Mouse (Mus musculus) kidney, adult 2 months (tissue): ENCODE results near the gene Spred2. TPM values are rescaled to one million over a fixed set of nuclear protein-coding genes. Genes with fewer than 3 reads are reported as not detected.
A peak's percentile ranks its signal among the peaks of the same experiment; 100 is the strongest.

ENCODE experiments used
- DNase-seq: peaks from one replicate; pipeline ENCODE4 v3.0.0; 2021
- H3K27ac ChIP-seq: fragments of 200-500 bp; 2 replicates; pipeline ENCODE4 v1.5.1; 2012; ENCODE audit warnings: low read depth, low read length, control low read depth, inconsistent platforms; ENCODE audit not compliant: insufficient read depth
- H3K27me3 ChIP-seq: fragments of 200-500 bp; replicated peaks from 2 replicates; pipeline ENCODE4 v1.6.1; 2012; ENCODE audit warnings: mild to moderate bottlenecking, moderate library complexity, low read length, inconsistent platforms; ENCODE audit not compliant: control insufficient read depth, insufficient read depth
- H3K36me3 ChIP-seq: fragments of 200-500 bp; 2 replicates; pipeline ENCODE4 v1.6.1; 2012; ENCODE audit warnings: mild to moderate bottlenecking, moderate library complexity, low read length, inconsistent platforms; ENCODE audit not compliant: control insufficient read depth, insufficient read depth
- H3K4me1 ChIP-seq: fragments of 200-500 bp; 2 replicates; pipeline ENCODE4 v1.6.1; 2011; ENCODE audit warnings: low read length; ENCODE audit not compliant: control insufficient read depth, insufficient read depth
- H3K4me3 ChIP-seq: fragments of 200-500 bp; 2 replicates; pipeline ENCODE4 v1.5.1; 2011; ENCODE audit warnings: mild to moderate bottlenecking, low read depth, low read length, control low read depth; ENCODE audit not compliant: insufficient read depth
- CTCF ChIP-seq: fragments of 200-500 bp; conservative IDR thresholded peaks from 2 replicates; pipeline ENCODE4 v1.5.1; 2011; ENCODE audit warnings: low read depth, mild to moderate bottlenecking, control low read depth, low read length, moderate library complexity, mixed read lengths; ENCODE audit not compliant: insufficient read depth, insufficient read length
- POLR2A ChIP-seq: fragments of 200-500 bp; IDR thresholded peaks from one replicate; pipeline ENCODE4 v1.6.1; 2011; ENCODE audit warnings: low read depth, low read length, control low read depth
- WGBS: fragments of 180-500 bp; shearing (Covaris S2); methylation state at CpG from one replicate; pipeline ENCODE4 v1.1.7; 2018; 5-methylcytosine and 5-hydroxymethylcytosine counted together
- polyA plus RNA-seq: library from polyadenylated mRNA; depleted of rRNA; stranded (reverse); fragments of >200 nt; gene quantifications from 2 replicates; pipeline ENCODE4 v1.2.3, GENCODE M21; 2012

The Spred2 gene
- polyA plus RNA-seq, 1 experiment: 21.2 TPM

- DNase-seq: no peak
- no peaks in the 10 kb centered on the region for H3K4me1 ChIP-seq
- no peaks in the 10 kb centered on the region for H3K27me3 ChIP-seq
- 65% methylated on average over 5 of the region's 5 CpGs for WGBS
- H3K27ac ChIP-seq: no peak overlapping the region
- H3K4me3 ChIP-seq: no peak overlapping the region
- TF ChIP-seq POLR2A (no peak), CTCF (no peak)
- H3K36me3 ChIP-seq: no peaks in the 10 kb centered on the region
Measured at GRCm38 (mm10) chr11:19899621-19900020, 24.6 kb upstream of the Spred2 start.

DNA sequence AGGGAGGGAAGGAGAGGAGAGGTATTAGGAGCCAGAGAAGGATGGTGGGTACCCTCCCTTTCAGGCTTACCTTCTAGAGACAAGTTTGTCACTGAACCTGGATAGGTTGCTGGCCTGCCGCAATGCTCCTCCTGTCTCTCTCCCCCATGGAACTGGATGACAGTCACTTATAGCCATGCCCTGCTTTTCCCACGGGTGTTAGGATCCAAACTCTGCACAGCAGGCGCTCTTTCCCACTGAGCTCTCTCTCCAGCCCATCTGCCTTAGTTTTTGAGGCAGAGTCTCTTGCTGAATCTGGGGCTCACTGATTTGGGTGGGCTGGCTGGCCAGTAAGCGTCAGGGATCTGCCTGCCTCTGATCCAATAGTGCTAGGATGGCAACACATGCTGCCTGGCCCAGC is 23.5 kb upstream of the Spred2 start:
- H3K36me3 ChIP-seq: no peaks in the 10 kb centered on the region
- WGBS: 83% methylated on average over 4 of the region's 4 CpGs
- no peak for TF ChIP-seq POLR2A
- no peak for TF ChIP-seq CTCF
- DNase-seq: no peak
- no peak overlapping the region for H3K27ac ChIP-seq
- no peaks in the 10 kb centered on the region for H3K27me3 ChIP-seq
- no peaks in the 10 kb centered on the region for H3K4me1 ChIP-seq
- H3K4me3 ChIP-seq: no peak overlapping the region

DNA sequence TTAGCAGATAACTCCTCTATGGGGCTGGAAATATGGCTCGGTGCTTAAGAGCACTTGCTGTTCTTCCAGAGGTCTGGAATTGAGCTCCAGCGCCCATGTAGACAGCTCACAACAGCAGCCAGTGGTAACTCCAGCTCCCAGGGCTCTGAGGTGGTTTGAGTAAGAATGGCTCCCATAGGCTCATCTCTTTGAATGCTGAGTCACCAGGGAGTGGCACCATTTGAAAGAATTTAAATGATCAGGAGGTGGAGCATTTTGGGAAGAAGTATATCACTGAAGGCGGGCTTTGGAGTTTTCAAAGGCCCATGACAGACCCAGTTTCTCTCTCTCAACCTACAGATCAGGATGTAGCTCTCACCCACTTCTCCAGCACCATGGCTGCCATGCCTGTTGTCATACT is 13.0 kb upstream of the Spred2 start:
- Histone ChIP-seq H3K36me3 (no peaks in the 10 kb centered on the region), H3K27ac (no peak overlapping the region), H3K27me3 (no peaks in the 10 kb centered on the region), H3K4me3 (no peak overlapping the region), H3K4me1 (no peaks in the 10 kb centered on the region)
- 90% methylated on average over 3 of the region's 3 CpGs for WGBS
- no peak for DNase-seq
- no peak for TF ChIP-seq CTCF
- no peak for TF ChIP-seq POLR2A

DNA sequence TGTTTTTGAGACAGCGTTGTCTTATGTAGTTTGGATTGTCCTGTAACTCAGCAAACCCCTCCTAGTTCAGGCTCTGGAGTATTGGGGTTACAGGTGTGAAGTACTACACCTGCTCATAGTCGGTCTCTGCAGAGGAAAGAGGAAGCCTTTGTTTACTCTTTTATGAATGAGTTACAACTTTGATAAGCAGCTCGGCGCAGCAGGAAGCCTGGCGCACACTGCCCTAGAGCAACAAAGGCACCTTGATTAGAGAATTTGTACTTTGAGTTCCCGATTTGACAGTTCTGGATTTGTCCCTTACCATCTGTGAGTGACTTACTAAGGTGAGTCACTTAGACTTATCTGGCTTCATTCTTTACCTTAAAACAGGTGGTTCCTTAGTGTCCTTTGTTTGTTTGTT is 12.0 kb upstream of the Spred2 start:
- WGBS: 67% methylated on average over 6 of the region's 6 CpGs
- no peak for DNase-seq
- no peak overlapping the region for H3K27ac ChIP-seq
- H3K27me3 ChIP-seq: no peaks in the 10 kb centered on the region
- no peaks in the 10 kb centered on the region for H3K36me3 ChIP-seq
- no peaks in the 10 kb centered on the region for H3K4me1 ChIP-seq
- H3K4me3 ChIP-seq: no peak overlapping the region
- TF ChIP-seq POLR2A (no peak), CTCF (no peak)

DNA sequence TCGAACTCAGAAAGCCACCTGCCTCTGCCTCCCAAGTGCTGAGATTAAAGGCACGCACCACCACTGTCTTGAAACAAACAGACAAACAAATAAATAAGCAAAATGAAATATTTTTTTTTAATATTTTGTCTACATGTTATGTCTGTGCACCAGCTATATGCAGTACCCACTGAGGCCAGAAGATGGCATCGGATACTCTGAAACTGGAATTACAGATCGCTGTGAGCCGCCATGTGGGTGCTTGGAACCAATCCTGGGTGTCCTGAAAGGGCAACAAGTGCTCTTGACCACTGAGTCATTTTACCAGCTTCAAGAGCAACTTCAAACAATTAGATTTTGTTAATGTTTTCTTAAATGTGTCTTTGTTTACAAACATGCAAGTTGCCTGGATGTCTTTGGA is 11.5 kb upstream of the Spred2 start:
- no peaks in the 10 kb centered on the region for H3K27me3 ChIP-seq

GRCm38 (mm10) chr11:19913761-19914160 is 10.4 kb upstream of the Spred2 start:
- Histone ChIP-seq H3K4me3 (no peak overlapping the region), H3K27ac (no peak overlapping the region), H3K36me3 (no peaks in the 10 kb centered on the region), H3K27me3 (no peaks in the 10 kb centered on the region), H3K4me1 (peaks cover 3% of the 10 kb centered on the region; the same call in 1 of the 2 replicates)
- WGBS: 92% methylated on average over 4 of the region's 4 CpGs
- no peak for TF ChIP-seq POLR2A
- no peak for TF ChIP-seq CTCF
- peak; percentile 46 for DNase-seq

More for the DNA sequence above, 11.5 kb upstream of the Spred2 start:
- no peak overlapping the region for H3K4me3 ChIP-seq
- H3K4me1 ChIP-seq: 0 out of 2 replicates have a peak, but pooled peaks cover 3% of the 10 kb centered on the region
- no peak for DNase-seq
- H3K36me3 ChIP-seq: no peaks in the 10 kb centered on the region
- 97% methylated on average over 5 of the region's 5 CpGs for WGBS
- TF ChIP-seq POLR2A (no peak), CTCF (0 out of 2 replicates have a peak, but pooled peaks have one; percentile 2)
- no peak overlapping the region for H3K27ac ChIP-seq

GRCm38 (mm10) chr11:19917381-19918245 is 6.6 kb upstream of the Spred2 start:
- DNase-seq: peak; percentile 47
- no peak overlapping the region for H3K27ac ChIP-seq
- peaks cover 6% of the 10 kb centered on the region; the same call in 1 of the 2 replicates for H3K4me1 ChIP-seq
- 37% methylated on average over 9 of the region's 9 CpGs for WGBS
- no peak for TF ChIP-seq POLR2A
- no peak for TF ChIP-seq CTCF
- no peaks in the 10 kb centered on the region for H3K36me3 ChIP-seq
- H3K4me3 ChIP-seq: no peak overlapping the region
- H3K27me3 ChIP-seq: no peaks in the 10 kb centered on the region

GRCm38 (mm10) chr11:19918246-19918540 is 6.0 kb upstream of the Spred2 start:
- no peak overlapping the region for H3K27ac ChIP-seq
- TF ChIP-seq CTCF: no peak
- no peak for TF ChIP-seq POLR2A
- H3K27me3 ChIP-seq: no peaks in the 10 kb centered on the region
- H3K36me3 ChIP-seq: no peaks in the 10 kb centered on the region
- no peak overlapping the region for H3K4me3 ChIP-seq
- no peak for DNase-seq
- peaks cover 6% of the 10 kb centered on the region; the same call in 1 of the 2 replicates for H3K4me1 ChIP-seq
- 61% methylated on average over 2 of the region's 2 CpGs for WGBS
